Mouse (Mus musculus): ENCODE results near the gene Letmd1.
"Not testable (repeated sequence)": the region's sequence is repeated elsewhere in the genome, so short reads cannot be mapped to it uniquely, and the experiment has no call there.

Letmd1 gene

GRCm38 (mm10) chr15:100452486-100452885 lies 16.3 kb upstream of the Letmd1 start:
- no peak for DNase-seq

- peak; percentile 94 for DNase-seq
Observed at GRCm38 (mm10) chr15:100456356-100456991, 12.3 kb upstream of the Letmd1 start.

GRCm38 (mm10) chr15:100457340-100457739 lies 11.5 kb upstream of the Letmd1 start:
- peak; percentile 70 for DNase-seq

- peak; percentile 74 for DNase-seq
Observed at GRCm38 (mm10) chr15:100458055-100458454, 10.8 kb upstream of the Letmd1 start.

- DNase-seq: peak; percentile 75
Observed at GRCm38 (mm10) chr15:100460942-100461341, 7.9 kb upstream of the Letmd1 start.

- DNase-seq: no peak
Observed at GRCm38 (mm10) chr15:100461646-100462045, 7.2 kb upstream of the Letmd1 start.

- peak; percentile 92 for DNase-seq
Observed at GRCm38 (mm10) chr15:100462086-100462485, 6.7 kb upstream of the Letmd1 start.

GRCm38 (mm10) chr15:100463712-100464111 lies 5.1 kb upstream of the Letmd1 start:
- DNase-seq: peak; percentile 90

GRCm38 (mm10) chr15:100465432-100465831 lies 3.4 kb upstream of the Letmd1 start:
- DNase-seq: no peak

- DNase-seq: no peak
Observed at GRCm38 (mm10) chr15:100467738-100468137, 1.1 kb upstream of the Letmd1 start.

GRCm38 (mm10) chr15:100469189-100469545 lies 344 bp downstream of the Letmd1 start:
- no peak for DNase-seq

GRCm38 (mm10) chr15:100470037-100470436 lies 1.2 kb downstream of the Letmd1 start:
- peak; percentile 60 for DNase-seq

GRCm38 (mm10) chr15:100473926-100474503 lies 5.2 kb downstream of the Letmd1 start:
- DNase-seq: no peak

GRCm38 (mm10) chr15:100478351-100478750 lies 9.5 kb downstream of the Letmd1 start:
- DNase-seq: no peak

GRCm38 (mm10) chr15:100478925-100479324 lies 10.1 kb downstream of the Letmd1 start:
- DNase-seq: peak; percentile 27

GRCm38 (mm10) chr15:100485576-100485975 lies 16.8 kb downstream of the Letmd1 start:
- no peak for DNase-seq

GRCm38 (mm10) chr15:100486450-100486849 lies 17.6 kb downstream of the Letmd1 start:
- DNase-seq: no peak

GRCm38 (mm10) chr15:100487050-100487449 lies 18.2 kb downstream of the Letmd1 start:
- DNase-seq: no peak

GRCm38 (mm10) chr15:100488297-100488696 lies 19.5 kb downstream of the Letmd1 start:
- not testable (repeated sequence) for DNase-seq

GRCm38 (mm10) chr15:100489263-100489662 lies 20.4 kb downstream of the Letmd1 start:
- DNase-seq: peak; percentile 52

GRCm38 (mm10) chr15:100491966-100492365 lies 23.1 kb downstream of the Letmd1 start:
- peak; percentile 28 for DNase-seq

- DNase-seq: no peak
Observed at GRCm38 (mm10) chr15:100494647-100495046, 25.8 kb downstream of the Letmd1 start.

GRCm38 (mm10) chr15:100495102-100495501 lies 26.3 kb downstream of the Letmd1 start, which contains the start of gene Csrnp2:
Gene Csrnp2 (minus strand): TSS chr15:100495488.
- peak; percentile 90 for DNase-seq

- peak; percentile 56 for DNase-seq
Observed at GRCm38 (mm10) chr15:100499506-100499905, 30.7 kb downstream of the Letmd1 start.

All from kidney, adult 9 months (tissue).